Mouse (Mus musculus): ENCODE data around the gene Csmd2.

- TF ChIP-seq CTCF (IDR thresholded peaks at IDR 0.05; ENCODE audit: borderline replicate concordance, insufficient read depth, low read depth, low read length) (no peak), POLR2A (IDR thresholded peaks at IDR 0.05; ENCODE audit: borderline replicate concordance, insufficient read depth, low read length) (no peak)
Measured at GRCm38 (mm10) chr4:128087704-128088103, 100.0 kb downstream of the Csmd2 start.
